Mouse (Mus musculus) intestine, embryonic 16.5 days (tissue): ENCODE measurements around the gene Dpp6. TPM values are rescaled to one million over a fixed set of nuclear protein-coding genes. Genes with fewer than 3 reads are reported as not detected.
A peak's percentile ranks its signal among the peaks of the same experiment; 100 is the strongest.

Experiments
- ATAC-seq: fragments of 200-750 bp; cut with Nextera tagmentation; 2 replicates; pipeline ENCODE4 v1.8.0; 2017; ENCODE audit warnings: moderate TSS enrichment, moderate library complexity
- H3K27ac ChIP-seq: fragments of 300-500 bp; sonication (generic); 2 replicates; pipeline ENCODE4 v1.5.1; 2014; ENCODE audit warnings: mild to moderate bottlenecking, low read length
- H3K27me3 ChIP-seq: fragments of 300-500 bp; sonication (generic); replicated peaks from 2 replicates; pipeline ENCODE4 v1.6.1; 2014; ENCODE audit warnings: low read length, control low read depth, mixed read lengths; ENCODE audit not compliant: control insufficient read depth, insufficient read depth
- H3K36me3 ChIP-seq: fragments of 300-500 bp; sonication (generic); 2 replicates; pipeline ENCODE4 v1.6.1; 2014; ENCODE audit warnings: low read length, control low read depth; ENCODE audit not compliant: control insufficient read depth, insufficient read depth
- H3K4me1 ChIP-seq: fragments of 300-500 bp; sonication (generic); 2 replicates; pipeline ENCODE4 v1.6.1; 2014; ENCODE audit warnings: low read length, control low read depth, mixed read lengths; ENCODE audit not compliant: control insufficient read depth, insufficient read depth
- H3K4me2 ChIP-seq: fragments of 300-500 bp; sonication (generic); 2 replicates; pipeline ENCODE4 v1.6.1; 2014; ENCODE audit warnings: low read depth, low read length, control low read depth
- H3K4me3 ChIP-seq: fragments of 300-500 bp; sonication (generic); 2 replicates; pipeline ENCODE4 v1.5.1; 2014; ENCODE audit warnings: mild to moderate bottlenecking, low read length
- H3K9ac ChIP-seq: fragments of 300-500 bp; sonication (generic); 2 replicates; pipeline ENCODE4 v1.6.1; 2014; ENCODE audit warnings: low read depth, low read length
- H3K9me3 ChIP-seq: fragments of 300-500 bp; sonication (generic); 2 replicates; pipeline ENCODE4 v1.6.1; 2016; ENCODE audit warnings: low read length, control low read depth; ENCODE audit not compliant: control insufficient read depth
- WGBS: fragments of 180-500 bp; shearing (Covaris S2); extraction: QIAGEN DNeasy Blood & Tissue Kit; methylation state at CpG from one replicate; pipeline ENCODE4 v1.1.7; 2014; 5-methylcytosine and 5-hydroxymethylcytosine counted together
- polyA plus RNA-seq: library from polyadenylated mRNA; unstranded; fragments of >200 nt; fragmentation: Nextera tagmentation; extraction: Ambion mirVana; gene quantifications from 2 replicates; pipeline ENCODE4 v1.2.1, GENCODE M21; 2015

The Dpp6 gene
- polyA plus RNA-seq, 1 experiment from 2014 or later = 1.3 TPM

DNA sequence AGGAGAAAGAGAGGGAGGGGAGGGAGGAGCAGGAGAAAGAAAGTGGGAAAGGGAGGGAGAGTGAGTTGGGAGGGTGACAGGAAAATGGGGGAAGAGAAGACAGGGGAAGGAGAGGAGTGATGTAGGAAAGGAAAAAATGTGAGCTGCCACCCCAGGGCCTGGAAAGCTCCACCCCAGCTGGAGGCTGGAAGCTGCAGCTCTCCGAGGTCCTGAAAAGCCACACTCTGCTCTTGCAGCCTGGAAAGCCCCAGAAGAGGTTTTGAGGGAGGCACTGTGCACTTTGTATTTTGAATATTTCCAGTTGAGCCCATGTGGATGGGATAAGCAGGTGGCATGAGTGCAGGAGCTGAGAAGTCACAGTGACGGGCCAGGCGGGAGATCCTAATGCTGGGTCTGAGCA is 77.3 kb downstream of the Dpp6 start:
- Histone ChIP-seq H3K9ac (no peak overlapping the region), H3K27ac (no peak overlapping the region), H3K9me3 (no peaks in the 10 kb centered on the region), H3K4me1 (no peaks in the 10 kb centered on the region), H3K4me2 (no peak overlapping the region), H3K36me3 (no peaks in the 10 kb centered on the region), H3K27me3 (no peaks in the 10 kb centered on the region), H3K4me3 (no peak overlapping the region)
- WGBS = 4% methylated on average over 3 of the region's 3 CpGs
- ATAC-seq = no peak

DNA sequence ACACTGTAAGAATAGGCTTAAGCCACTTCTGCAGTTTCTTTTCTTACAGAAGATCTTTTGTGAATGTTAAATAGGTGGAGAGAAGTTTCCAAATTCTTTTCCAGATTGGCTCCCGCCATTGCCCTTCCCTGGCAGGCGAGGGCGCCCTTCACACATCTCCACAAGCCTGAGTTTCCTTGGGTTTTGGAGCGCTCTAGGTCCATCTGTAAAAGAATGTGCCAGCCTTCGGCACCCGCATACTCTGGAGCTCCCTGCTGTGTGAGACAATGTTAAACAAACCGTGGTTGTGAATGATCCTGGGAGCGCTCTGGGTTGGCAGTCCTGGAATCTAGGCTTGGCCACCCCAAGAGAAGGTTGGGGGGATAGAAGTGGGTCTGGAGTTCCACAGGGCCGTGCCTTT is 86.8 kb downstream of the Dpp6 start:
- peak; percentile 31; the same call in 1 of the 2 replicates for ATAC-seq

DNA sequence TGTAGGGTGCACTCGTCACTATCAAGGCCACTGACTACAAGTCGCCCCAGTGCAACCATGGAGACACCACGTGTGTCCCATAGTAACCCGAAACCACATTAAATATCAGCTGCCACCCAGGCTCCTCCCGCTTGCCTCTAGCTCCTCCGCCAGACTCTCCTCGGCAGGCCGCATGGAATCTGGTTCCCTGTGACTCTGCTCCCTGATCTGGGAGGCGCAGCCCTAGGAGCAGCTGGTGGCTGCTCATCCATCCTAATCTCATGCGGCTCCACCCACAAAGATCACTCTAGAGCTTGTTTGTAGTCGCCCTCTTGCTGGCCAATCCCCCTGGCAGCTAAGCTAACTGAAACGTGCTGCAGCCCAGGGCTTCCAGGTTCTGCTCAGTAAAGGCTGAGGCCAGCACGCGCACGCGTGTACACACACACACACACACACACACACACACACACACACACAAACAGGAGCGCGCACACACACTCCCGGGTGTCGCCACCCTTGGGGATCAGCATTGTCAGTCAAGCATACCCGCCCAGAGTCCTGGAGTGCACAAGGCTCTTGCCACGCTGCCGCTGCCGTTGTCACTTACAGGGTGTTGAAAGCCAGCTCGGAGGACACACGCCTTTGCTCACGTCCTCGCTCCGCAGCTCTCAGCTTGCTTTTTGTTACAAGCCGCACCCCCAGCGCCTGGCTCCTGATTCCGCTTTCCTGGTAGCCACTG is 87.5 kb downstream of the Dpp6 start:
- WGBS = under 1% methylated on average over 32 of the region's 32 CpGs
- ATAC-seq = peak; percentile 93
- Histone ChIP-seq H3K36me3 (no peaks in the 10 kb centered on the region), H3K9ac (peak overlapping the region; percentile 37), H3K4me1 (0 out of 2 replicates have a peak, but pooled peaks cover 3% of the 10 kb centered on the region), H3K4me3 (peak overlapping the region; percentile 35), H3K9me3 (no peaks in the 10 kb centered on the region), H3K27ac (0 out of 2 replicates have a peak overlapping the region, but pooled peaks have one; percentile 7), H3K4me2 (peak overlapping the region; percentile 69), H3K27me3 (no peaks in the 10 kb centered on the region; the same call in 1 of the 2 replicates)

More for the DNA sequence above, 86.8 kb downstream of the Dpp6 start:
- 0 out of 2 replicates have a peak overlapping the region, but pooled peaks have one; percentile 7 for H3K27ac ChIP-seq
- WGBS = 13% methylated on average over 9 of the region's 9 CpGs
- no peak overlapping the region for H3K4me3 ChIP-seq
- peak overlapping the region; percentile 69; the same call in 1 of the 2 replicates for H3K4me2 ChIP-seq
- no peaks in the 10 kb centered on the region for H3K9me3 ChIP-seq
- 0 out of 2 replicates have a peak, but pooled peaks cover 3% of the 10 kb centered on the region for H3K4me1 ChIP-seq
- no peaks in the 10 kb centered on the region; the same call in 1 of the 2 replicates for H3K27me3 ChIP-seq
- H3K36me3 ChIP-seq = no peaks in the 10 kb centered on the region
- no peak overlapping the region for H3K9ac ChIP-seq

DNA sequence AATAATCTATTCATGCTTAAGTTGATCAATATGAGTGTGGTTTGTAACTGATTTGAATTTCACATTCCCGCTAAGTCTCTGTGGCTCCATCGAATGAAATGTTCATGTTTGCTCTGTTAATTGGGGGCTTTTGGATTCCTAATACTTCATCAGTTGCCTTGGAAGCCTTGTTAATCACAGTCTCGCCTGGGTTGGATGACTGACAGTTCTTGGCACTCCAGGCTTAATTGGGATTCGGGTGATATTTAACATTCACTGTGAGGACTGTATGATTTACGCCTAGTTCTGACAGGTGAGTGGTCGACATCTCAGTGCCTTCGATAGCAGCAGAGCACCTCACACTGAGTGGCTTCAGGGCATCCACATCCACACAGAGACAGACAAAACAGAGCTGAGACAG is 90.1 kb downstream of the Dpp6 start:
- H3K27me3 ChIP-seq = no peaks in the 10 kb centered on the region; the same call in 1 of the 2 replicates
- no peaks in the 10 kb centered on the region for H3K36me3 ChIP-seq
- no peak for ATAC-seq
- no peak overlapping the region for H3K4me2 ChIP-seq
- H3K9me3 ChIP-seq = no peaks in the 10 kb centered on the region
- H3K27ac ChIP-seq = no peak overlapping the region
- H3K4me1 ChIP-seq = 0 out of 2 replicates have a peak, but pooled peaks cover 3% of the 10 kb centered on the region
- no peak overlapping the region for H3K9ac ChIP-seq
- WGBS = 79% methylated on average over 7 of the region's 7 CpGs
- H3K4me3 ChIP-seq = no peak overlapping the region

DNA sequence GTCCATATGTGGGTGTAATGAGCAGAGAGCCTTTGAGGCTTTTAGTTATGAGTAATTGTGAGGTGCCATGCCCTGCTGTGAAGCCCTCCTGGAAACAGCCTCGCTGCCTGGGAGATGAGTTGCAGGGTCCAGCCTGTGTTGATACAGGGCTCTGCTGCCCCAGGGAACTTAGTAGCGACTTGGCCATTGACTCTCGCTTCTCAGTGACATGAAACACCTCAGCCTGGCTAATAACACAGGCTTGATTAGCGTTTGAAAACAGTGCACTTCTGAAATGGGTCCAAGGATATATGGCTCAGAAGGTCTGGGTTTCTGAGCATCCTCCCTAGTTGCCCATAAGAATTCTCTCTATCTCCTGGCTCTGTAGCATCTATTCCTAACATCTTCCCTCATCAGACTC is 91.6 kb downstream of the Dpp6 start:
- WGBS = 56% methylated on average over 4 of the region's 4 CpGs
- no peak overlapping the region for H3K27ac ChIP-seq
- H3K4me3 ChIP-seq = no peak overlapping the region
- 0 out of 2 replicates have a peak, but pooled peaks cover 3% of the 10 kb centered on the region for H3K4me1 ChIP-seq
- H3K36me3 ChIP-seq = no peaks in the 10 kb centered on the region
- H3K9ac ChIP-seq = no peak overlapping the region
- H3K9me3 ChIP-seq = no peaks in the 10 kb centered on the region
- no peak for ATAC-seq
- no peak overlapping the region for H3K4me2 ChIP-seq
- H3K27me3 ChIP-seq = no peaks in the 10 kb centered on the region; the same call in 1 of the 2 replicates

DNA sequence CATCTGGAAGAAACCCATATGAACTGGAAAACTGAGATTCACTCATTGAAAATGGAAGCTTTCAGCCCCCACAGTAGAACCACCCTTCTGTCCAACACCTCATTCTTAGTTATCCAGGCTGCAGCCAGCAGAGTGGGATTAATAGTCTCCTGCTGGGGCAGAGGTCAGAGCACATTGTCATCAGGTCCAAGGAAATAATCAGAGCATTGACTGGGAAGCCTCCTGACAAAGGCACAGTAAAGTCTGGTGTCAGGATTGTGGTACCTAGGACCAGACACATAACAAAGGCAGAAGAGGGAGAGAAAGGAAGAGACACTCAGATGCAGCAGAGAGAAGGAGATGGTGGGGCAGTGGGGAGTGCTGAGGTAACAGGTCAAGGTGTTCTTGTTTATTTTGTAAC is 93.3 kb downstream of the Dpp6 start:
- no peak for ATAC-seq
- no peaks in the 10 kb centered on the region for H3K27me3 ChIP-seq
- H3K4me1 ChIP-seq = no peaks in the 10 kb centered on the region
- H3K36me3 ChIP-seq = no peaks in the 10 kb centered on the region
- no peak overlapping the region for H3K9ac ChIP-seq
- H3K4me2 ChIP-seq = no peak overlapping the region
- no peaks in the 10 kb centered on the region for H3K9me3 ChIP-seq
- H3K27ac ChIP-seq = no peak overlapping the region
- H3K4me3 ChIP-seq = no peak overlapping the region

DNA sequence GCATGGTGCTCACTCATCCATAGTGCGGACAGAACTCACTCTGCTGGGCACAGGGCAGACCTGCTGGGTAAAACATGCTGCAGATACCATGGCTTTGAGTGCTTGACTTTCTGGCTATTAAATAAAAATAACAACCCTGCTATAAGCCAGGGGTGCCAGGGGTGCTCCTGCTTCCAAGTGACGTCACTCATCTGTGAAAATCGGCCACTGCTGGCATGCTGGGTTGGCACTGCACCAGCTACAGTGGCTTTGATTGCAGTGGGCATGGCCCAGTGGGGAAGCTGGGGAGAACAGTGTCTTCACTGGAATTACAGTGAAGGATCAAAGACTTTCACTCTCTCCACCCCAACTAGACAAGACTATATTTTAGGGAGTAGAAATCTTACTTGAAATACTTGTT is 95.0 kb downstream of the Dpp6 start:
- no peaks in the 10 kb centered on the region for H3K36me3 ChIP-seq
- H3K4me2 ChIP-seq = no peak overlapping the region
- ATAC-seq = no peak
- WGBS = 84% methylated on average over 3 of the region's 3 CpGs
- no peak overlapping the region for H3K4me3 ChIP-seq
- no peak overlapping the region for H3K27ac ChIP-seq
- H3K9me3 ChIP-seq = no peaks in the 10 kb centered on the region
- H3K9ac ChIP-seq = no peak overlapping the region
- no peaks in the 10 kb centered on the region for H3K4me1 ChIP-seq
- no peaks in the 10 kb centered on the region for H3K27me3 ChIP-seq

DNA sequence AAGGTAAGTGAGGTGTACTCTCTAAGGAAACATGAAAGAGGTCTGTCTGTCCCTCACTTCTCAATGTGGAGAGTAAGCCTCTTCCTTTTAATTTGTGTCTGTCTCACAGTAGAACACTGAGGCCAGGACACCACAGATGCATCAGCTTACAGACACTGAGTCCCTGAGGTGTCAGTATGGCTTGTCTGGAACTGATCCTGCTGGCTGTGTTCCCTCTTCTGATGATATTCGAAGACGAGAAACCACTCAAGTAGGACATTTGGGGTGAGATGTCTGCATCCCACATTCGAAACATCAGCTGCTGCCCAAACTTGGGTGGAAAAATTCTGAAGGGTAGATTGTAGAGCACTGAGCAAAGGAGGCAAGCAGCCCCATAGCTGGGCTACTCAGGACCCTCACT is 101.8 kb downstream of the Dpp6 start:
- H3K4me3 ChIP-seq = no peak overlapping the region
- H3K9ac ChIP-seq = no peak overlapping the region
- H3K4me2 ChIP-seq = no peak overlapping the region
- H3K27ac ChIP-seq = no peak overlapping the region
- H3K9me3 ChIP-seq = no peaks in the 10 kb centered on the region
- no peaks in the 10 kb centered on the region for H3K27me3 ChIP-seq
- no peaks in the 10 kb centered on the region for H3K36me3 ChIP-seq
- no peak for ATAC-seq
- 84% methylated on average over 3 of the region's 3 CpGs for WGBS
- H3K4me1 ChIP-seq = no peaks in the 10 kb centered on the region

DNA sequence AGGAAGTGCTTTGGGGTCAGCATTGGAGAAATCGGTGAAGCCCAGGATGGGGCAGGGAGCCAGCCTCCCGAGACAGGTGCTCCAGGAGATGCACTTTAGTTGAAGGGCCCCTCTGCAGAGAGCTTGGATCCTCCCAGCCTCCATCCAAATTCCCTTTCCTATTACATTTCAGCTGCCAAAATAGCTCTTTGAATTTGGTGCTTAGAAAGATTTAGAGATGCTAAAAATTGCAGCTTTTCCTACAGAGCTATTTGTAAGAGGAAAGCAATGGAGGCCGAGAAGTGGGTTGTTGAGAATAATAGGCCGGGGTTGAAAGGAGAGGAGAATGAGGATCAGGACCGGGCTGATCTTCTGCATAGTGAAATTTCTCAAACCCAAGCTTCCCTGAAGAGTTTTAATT is 107.5 kb downstream of the Dpp6 start:
- Histone ChIP-seq H3K36me3 (no peaks in the 10 kb centered on the region), H3K9me3 (no peaks in the 10 kb centered on the region), H3K9ac (no peak overlapping the region), H3K27ac (no peak overlapping the region), H3K4me2 (no peak overlapping the region), H3K4me1 (no peaks in the 10 kb centered on the region), H3K4me3 (no peak overlapping the region), H3K27me3 (no peaks in the 10 kb centered on the region)
- WGBS = 85% methylated on average over 5 of the region's 5 CpGs
- no peak for ATAC-seq
